Mouse (Mus musculus) neural tube, embryonic 11.5 days (tissue): Measurements from ENCODE around the gene 3830406C13Rik. TPM values are rescaled to one million over a fixed set of nuclear protein-coding genes. Genes with fewer than 3 reads are reported as not detected.
A peak's percentile ranks its signal among the peaks of the same experiment; 100 is the strongest.

Source experiments
- ATAC-seq: fragments of 200-750 bp; cut with Nextera tagmentation; 2 replicates; pipeline ENCODE4 v1.8.0; 2017; ENCODE audit warnings: moderate number of reproducible peaks, mild to moderate bottlenecking, moderate TSS enrichment, moderate library complexity; ENCODE audit not compliant: insufficient read depth, low FRiP score, low TSS enrichment
- DNase-seq: peaks from one replicate; pipeline ENCODE4 v3.0.0-alpha.2; 2015; ENCODE audit warnings: low spot score
- H3K27ac ChIP-seq: fragments of 300-500 bp; sonication (generic); 2 replicates; pipeline ENCODE4 v1.5.1; 2014; ENCODE audit warnings: low read depth, mild to moderate bottlenecking, low read length
- H3K27me3 ChIP-seq: fragments of 300-500 bp; sonication (generic); 2 replicates; pipeline ENCODE4 v1.6.1; 2014; ENCODE audit warnings: mild to moderate bottlenecking, low read length, mixed read lengths; ENCODE audit not compliant: control insufficient read depth, insufficient read depth
- H3K36me3 ChIP-seq: fragments of 300-500 bp; sonication (generic); 2 replicates; pipeline ENCODE4 v1.6.1; 2014; ENCODE audit warnings: mild to moderate bottlenecking, low read length, moderate library complexity, mixed read lengths; ENCODE audit not compliant: control insufficient read depth, insufficient read depth
- H3K4me1 ChIP-seq: fragments of 300-500 bp; sonication (generic); 2 replicates; pipeline ENCODE4 v1.6.1; 2014; ENCODE audit warnings: low read length, mixed read lengths; ENCODE audit not compliant: control insufficient read depth, insufficient read depth
- H3K4me2 ChIP-seq: fragments of 300-500 bp; sonication (generic); 2 replicates; pipeline ENCODE4 v1.6.1; 2014; ENCODE audit warnings: low read depth, mild to moderate bottlenecking, moderate library complexity
- H3K4me3 ChIP-seq: fragments of 300-500 bp; sonication (generic); 2 replicates; pipeline ENCODE4 v1.5.1; 2014; ENCODE audit warnings: low read depth, low read length
- H3K9ac ChIP-seq: fragments of 300-500 bp; sonication (generic); 2 replicates; pipeline ENCODE4 v1.6.1; 2014; ENCODE audit warnings: mild to moderate bottlenecking, low read length
- H3K9me3 ChIP-seq: fragments of 300-500 bp; sonication (generic); 2 replicates; pipeline ENCODE4 v1.6.1; 2016; ENCODE audit warnings: low read length; ENCODE audit not compliant: control insufficient read depth
- WGBS: fragments of 180-500 bp; shearing (Covaris S2); extraction: QIAGEN DNeasy Blood & Tissue Kit; methylation state at CpG from one replicate; pipeline ENCODE4 v1.1.7; 2014; 5-methylcytosine and 5-hydroxymethylcytosine counted together
- polyA plus RNA-seq: library from polyadenylated mRNA; unstranded; fragments of >200 nt; fragmentation: Nextera tagmentation; extraction: Ambion mirVana; gene quantifications from 2 replicates; pipeline ENCODE4 v1.2.1, GENCODE M21; 2014

Gene 3830406C13Rik
- polyA plus RNA-seq, 1 experiment from 2014 or later, result 20.7 TPM

- Histone ChIP-seq H3K4me1 (no peaks in the 10 kb centered on the region; the same call in 1 of the 2 replicates), H3K27ac (no peak overlapping the region), H3K9me3 (no peaks in the 10 kb centered on the region), H3K27me3 (peaks cover 99% of the 10 kb centered on the region), H3K36me3 (no peaks in the 10 kb centered on the region), H3K9ac (no peak overlapping the region), H3K4me3 (no peak overlapping the region), H3K4me2 (no peak overlapping the region)
- DNase-seq, result peak; percentile 57
- no peak for ATAC-seq
- under 1% methylated on average over 50 of the region's 50 CpGs for WGBS
Measured at GRCm38 (mm10) chr14:12346011-12346864, 62.3 kb downstream of the 3830406C13Rik start.

GRCm38 (mm10) chr14:12346865-12347600 is 63.1 kb downstream of the 3830406C13Rik start:
- no peaks in the 10 kb centered on the region; the same call in 1 of the 2 replicates for H3K4me1 ChIP-seq
- no peak overlapping the region for H3K4me2 ChIP-seq
- H3K9me3 ChIP-seq, result no peaks in the 10 kb centered on the region
- under 1% methylated on average over 26 of the region's 26 CpGs for whole genome bisulfite sequencing
- ATAC-seq, result no peak
- no peak overlapping the region for H3K9ac ChIP-seq
- H3K27me3 ChIP-seq, result peaks cover 99% of the 10 kb centered on the region
- no peak overlapping the region for H3K4me3 ChIP-seq
- H3K36me3 ChIP-seq, result no peaks in the 10 kb centered on the region
- no peak overlapping the region for H3K27ac ChIP-seq
- DNase-seq, result peak; percentile 51

- Histone ChIP-seq H3K27ac (no peak within 1 kb of the TSS), H3K36me3 (no peaks in the 10 kb centered on the region), H3K27me3 (peaks cover 96% of the 10 kb centered on the region), H3K4me2 (no peak within 1 kb of the TSS), H3K4me1 (no peaks in the 10 kb centered on the region; the same call in 1 of the 2 replicates), H3K9me3 (no peaks in the 10 kb centered on the region), H3K4me3 (no peak within 1 kb of the TSS), H3K9ac (no peak within 1 kb of the TSS)
- 0% methylated on average over 2 of the region's 2 CpGs for WGBS
- no peak for DNase-seq
- no peak for ATAC-seq
Measured at GRCm38 (mm10) chr14:12348089-12348488, 64.1 kb downstream of the 3830406C13Rik start, which contains the start of gene Fezf2. TSS of gene Fezf2 (minus strand) at chr14:12348189.

GRCm38 (mm10) chr14:12349334-12350090 is 65.5 kb downstream of the 3830406C13Rik start:
- Histone ChIP-seq H3K4me3 (no peak overlapping the region), H3K36me3 (no peaks in the 10 kb centered on the region), H3K27me3 (peaks cover 86% of the 10 kb centered on the region), H3K27ac (no peak overlapping the region), H3K4me2 (no peak overlapping the region), H3K9ac (no peak overlapping the region), H3K4me1 (no peaks in the 10 kb centered on the region; the same call in 1 of the 2 replicates), H3K9me3 (no peaks in the 10 kb centered on the region)
- 4% methylated on average over 15 of the region's 15 CpGs for WGBS
- no peak for ATAC-seq
- peak; percentile 23 for DNase-seq

GRCm38 (mm10) chr14:12350271-12350916 is 66.4 kb downstream of the 3830406C13Rik start:
- Histone ChIP-seq H3K9me3 (no peaks in the 10 kb centered on the region), H3K9ac (no peak overlapping the region), H3K27me3 (peaks cover 81% of the 10 kb centered on the region), H3K36me3 (no peaks in the 10 kb centered on the region), H3K4me3 (no peak overlapping the region), H3K4me2 (no peak overlapping the region), H3K27ac (no peak overlapping the region), H3K4me1 (no peaks in the 10 kb centered on the region)
- ATAC-seq (no peak), DNase-seq (peak; percentile 32)
- WGBS, result 6% methylated on average over 16 of the region's 16 CpGs

Other genes starting within 250 kb of the 3830406C13Rik start
- 0.12 and 0.16 TPM in 2 replicates for gene Gm49355, start 197 bp upstream of the 3830406C13Rik start, polyA plus RNA-seq
- not detected in 2 replicates for gene Fezf2, start 64.0 kb downstream of the 3830406C13Rik start, polyA plus RNA-seq